Mouse (Mus musculus) lung, postnatal 0 days (tissue): Measurements from ENCODE around the gene Invs. TPM values are rescaled to one million over a fixed set of nuclear protein-coding genes. Genes with fewer than 3 reads are reported as not detected.

Source experiments
- ATAC-seq: fragments of 200-750 bp; cut with Nextera tagmentation; 2 replicates; pipeline ENCODE4 v1.8.0; 2017; ENCODE audit warnings: moderate library complexity
- DNase-seq: peaks from one replicate; pipeline ENCODE4 v3.0.0-alpha.2; 2016; ENCODE audit warnings: low spot score
- H3K27ac ChIP-seq: fragments of 300-500 bp; sonication (generic); 2 replicates; pipeline ENCODE4 v1.5.1; 2014; ENCODE audit warnings: antibody characterized with exemption, mild to moderate bottlenecking, low read length, mixed read lengths
- H3K27me3 ChIP-seq: fragments of 300-500 bp; sonication (generic); replicated peaks from 2 replicates; pipeline ENCODE4 v1.6.1; 2014; ENCODE audit warnings: low read length, mixed read lengths; ENCODE audit not compliant: insufficient read depth
- H3K36me3 ChIP-seq: fragments of 300-500 bp; sonication (generic); 2 replicates; pipeline ENCODE4 v1.6.1; 2014; ENCODE audit warnings: low read length, mixed read lengths; ENCODE audit not compliant: insufficient read depth
- H3K4me1 ChIP-seq: fragments of 300-500 bp; sonication (generic); 2 replicates; pipeline ENCODE4 v1.6.1; 2014; ENCODE audit warnings: antibody characterized with exemption, low read depth, low read length, mixed read lengths; ENCODE audit not compliant: insufficient read depth
- H3K4me2 ChIP-seq: fragments of 300-500 bp; sonication (generic); replicated peaks from 2 replicates; pipeline ENCODE4 v1.6.1; 2014; ENCODE audit warnings: low read depth, mild to moderate bottlenecking, low read length, moderate library complexity, mixed read lengths
- H3K4me3 ChIP-seq: fragments of 300-500 bp; sonication (generic); 2 replicates; pipeline ENCODE4 v1.5.1; 2014; ENCODE audit warnings: low read depth, low read length
- H3K9ac ChIP-seq: fragments of 300-500 bp; sonication (generic); replicated peaks from 2 replicates; pipeline ENCODE4 v1.6.1; 2014; ENCODE audit warnings: low read depth, mild to moderate bottlenecking
- H3K9me3 ChIP-seq: fragments of 300-500 bp; sonication (generic); 2 replicates; pipeline ENCODE4 v1.6.1; 2016; ENCODE audit warnings: low read length, mixed read lengths
- CTCF ChIP-seq: IDR thresholded peaks from 2 replicates; pipeline ENCODE4 v1.5.1; 2016; ENCODE audit warnings: antibody characterized with exemption, mild to moderate bottlenecking
- EP300 ChIP-seq: IDR thresholded peaks from 2 replicates; pipeline ENCODE4 v1.6.1; 2016; ENCODE audit warnings: antibody characterized with exemption, mild to moderate bottlenecking, control low read depth
- WGBS: fragments of 180-500 bp; shearing (Covaris S2); extraction: QIAGEN DNeasy Blood & Tissue Kit; methylation state at CpG from one replicate; pipeline ENCODE4 v1.1.7; 2014; 5-methylcytosine and 5-hydroxymethylcytosine counted together
- polyA plus RNA-seq: library from polyadenylated mRNA; unstranded; fragments of >200 nt; fragmentation: Nextera tagmentation; extraction: Ambion mirVana; gene quantifications from 2 replicates; pipeline ENCODE4 v1.2.1, GENCODE M21; 2015

Gene Invs
- polyA plus RNA-seq, 1 experiment from 2014 or later = 4.5 TPM

DNA sequence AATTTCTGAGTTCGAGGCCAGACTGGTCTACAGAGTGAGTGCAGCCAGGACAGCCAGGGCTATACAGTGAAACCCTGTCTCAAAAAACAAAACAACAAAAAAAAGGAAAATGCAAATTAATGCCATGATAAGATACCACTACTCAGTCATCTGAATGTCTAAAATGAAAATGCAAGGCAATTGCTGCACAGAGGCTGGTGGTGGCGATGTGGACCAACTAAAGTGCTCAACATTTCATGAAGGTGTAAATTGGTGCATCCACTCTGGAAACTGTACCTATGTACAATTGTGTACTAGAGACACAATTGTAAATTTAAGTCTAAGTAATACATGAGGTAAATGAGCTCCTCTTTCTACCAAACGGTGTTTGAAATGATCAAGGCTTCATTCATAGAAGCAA is 36.5 kb downstream of the Invs start:
- Histone ChIP-seq H3K9me3 (no peaks in the 10 kb centered on the region), H3K4me3 (no peak overlapping the region), H3K27ac (no peak overlapping the region), H3K36me3 (no peaks in the 10 kb centered on the region), H3K9ac (no peak overlapping the region), H3K4me2 (no peak overlapping the region), H3K4me1 (no peaks in the 10 kb centered on the region), H3K27me3 (no peaks in the 10 kb centered on the region)
- no peak for DNase-seq
- ATAC-seq = no peak
- TF ChIP-seq EP300 (no peak), CTCF (peak; percentile 19; the same call in 1 of the 2 replicates)
- WGBS = 94% methylated on average over 3 of the region's 3 CpGs

DNA sequence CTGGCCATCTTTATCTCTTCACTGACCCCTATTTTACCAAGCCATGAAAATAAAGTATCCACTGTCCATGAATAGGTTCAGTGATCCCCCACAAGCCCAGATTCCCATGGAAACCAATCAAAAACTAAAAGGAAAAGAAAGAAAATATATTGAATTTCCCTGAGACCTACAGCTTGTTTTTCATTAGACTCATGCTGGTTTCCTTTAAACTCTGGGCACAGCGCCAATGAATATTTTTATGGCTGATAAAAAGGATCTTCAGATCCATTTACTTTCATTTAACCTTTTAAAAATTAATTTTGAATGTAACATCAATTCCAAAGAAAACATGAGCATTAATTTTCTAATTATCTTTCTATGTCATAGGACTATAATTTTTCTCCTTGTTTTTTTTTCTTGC is 41.7 kb downstream of the Invs start:
- DNase-seq = peak; percentile 16
- no peaks in the 10 kb centered on the region for H3K36me3 ChIP-seq

GRCm38 (mm10) chr4:48322095-48322494 is 42.5 kb downstream of the Invs start:
- Histone ChIP-seq H3K36me3 (no peaks in the 10 kb centered on the region), H3K27me3 (no peaks in the 10 kb centered on the region), H3K4me2 (no peak overlapping the region), H3K9me3 (no peaks in the 10 kb centered on the region), H3K4me1 (no peaks in the 10 kb centered on the region), H3K9ac (no peak overlapping the region), H3K27ac (no peak overlapping the region), H3K4me3 (no peak overlapping the region)
- TF ChIP-seq CTCF = no peak
- no peak for TF ChIP-seq EP300
- WGBS = 38% methylated on average over 1 of the region's 1 CpGs
- no peak for ATAC-seq
- DNase-seq = no peak

More for the DNA sequence above, 41.7 kb downstream of the Invs start:
- no peaks in the 10 kb centered on the region for H3K27me3 ChIP-seq
- no peak for ATAC-seq
- TF ChIP-seq CTCF (no peak), EP300 (no peak)
- no peak overlapping the region for H3K9ac ChIP-seq
- no peak overlapping the region for H3K4me3 ChIP-seq
- H3K27ac ChIP-seq = no peak overlapping the region
- H3K9me3 ChIP-seq = no peaks in the 10 kb centered on the region
- no peaks in the 10 kb centered on the region for H3K4me1 ChIP-seq
- WGBS = 74% methylated on average over 1 of the region's 1 CpGs
- H3K4me2 ChIP-seq = no peak overlapping the region

GRCm38 (mm10) chr4:48327192-48327591 is 47.6 kb downstream of the Invs start:
- no peak overlapping the region for H3K9ac ChIP-seq
- no peak overlapping the region for H3K27ac ChIP-seq
- TF ChIP-seq CTCF (no peak), EP300 (no peak)
- H3K9me3 ChIP-seq = no peaks in the 10 kb centered on the region
- H3K4me3 ChIP-seq = no peak overlapping the region
- no peaks in the 10 kb centered on the region for H3K4me1 ChIP-seq
- DNase-seq (no peak), ATAC-seq (no peak)
- H3K27me3 ChIP-seq = no peaks in the 10 kb centered on the region
- no peak overlapping the region for H3K4me2 ChIP-seq
- no peaks in the 10 kb centered on the region for H3K36me3 ChIP-seq

- DNase-seq = no peak
- no peak for TF ChIP-seq CTCF
- TF ChIP-seq EP300 = no peak
- Histone ChIP-seq H3K36me3 (no peaks in the 10 kb centered on the region), H3K4me2 (no peak overlapping the region), H3K9me3 (no peaks in the 10 kb centered on the region), H3K27ac (no peak overlapping the region), H3K4me1 (no peaks in the 10 kb centered on the region), H3K4me3 (no peak overlapping the region), H3K9ac (no peak overlapping the region), H3K27me3 (no peaks in the 10 kb centered on the region)
- WGBS = 63% methylated on average over 2 of the region's 2 CpGs
- no peak for ATAC-seq
Measured at GRCm38 (mm10) chr4:48328042-48328441, 48.5 kb downstream of the Invs start.

- peak; percentile 31 for DNase-seq
- no peak; the same call in 1 of the 2 replicates for ATAC-seq
- TF ChIP-seq EP300 (no peak), CTCF (no peak)
- H3K27ac ChIP-seq = no peak overlapping the region
- H3K9me3 ChIP-seq = no peaks in the 10 kb centered on the region
- H3K27me3 ChIP-seq = no peaks in the 10 kb centered on the region
- WGBS = 62% methylated on average over 6 of the region's 6 CpGs
- H3K4me3 ChIP-seq = no peak overlapping the region
- H3K4me2 ChIP-seq = no peak overlapping the region
- no peaks in the 10 kb centered on the region for H3K4me1 ChIP-seq
- H3K9ac ChIP-seq = no peak overlapping the region
- H3K36me3 ChIP-seq = no peaks in the 10 kb centered on the region
Measured at GRCm38 (mm10) chr4:48332453-48333051, 53.0 kb downstream of the Invs start.
